Mouse (Mus musculus): Measurements from ENCODE around the gene Dnal1. TPM values are rescaled to one million over a fixed set of nuclear protein-coding genes. Genes with fewer than 3 reads are reported as not detected.
"Not testable (repeated sequence)": the region's sequence is repeated elsewhere in the genome, so short reads cannot be mapped to it uniquely, and the experiment has no call there.

Gene Dnal1
- polyA plus RNA-seq, 1 experiment, result 13.3 TPM

- no peak overlapping the region for H3K9ac ChIP-seq (ENCODE audit: low read depth, poor library complexity, severe bottlenecking)
- H3K4me1 ChIP-seq (ENCODE audit: control insufficient read depth, insufficient read depth, low read length), result no peaks in the 10 kb centered on the region
- no peak overlapping the region for H3K4me3 ChIP-seq (ENCODE audit: low read depth, low read length)
- no peaks in the 10 kb centered on the region for H3K36me3 ChIP-seq (ENCODE audit: control insufficient read depth, insufficient read depth, low read length, poor library complexity, severe bottlenecking)
- peaks cover 2% of the 10 kb centered on the region; the same call in 1 of the 2 replicates for H3K27me3 ChIP-seq (ENCODE audit: control insufficient read depth, insufficient read depth, low read length, poor library complexity, severe bottlenecking)
- H3K27ac ChIP-seq (ENCODE audit: insufficient read depth, low read length), result no peak overlapping the region
- TF ChIP-seq EP300 (IDR thresholded peaks at IDR 0.05; ENCODE audit: insufficient read depth, low read depth, low read length) (no peak), CTCF (IDR thresholded peaks at IDR 0.05; ENCODE audit: low read depth, low read length) (no peak), POLR2A (IDR thresholded peaks at IDR 0.05; ENCODE audit: insufficient read depth, low read length) (no peak)
- H3K9me3 ChIP-seq (replicated peaks; ENCODE audit: control insufficient read depth, insufficient read depth, low read length, poor library complexity, severe bottlenecking), result no peaks in the 10 kb centered on the region
Observed at GRCm38 (mm10) chr12:84071696-84072095, 42.5 kb upstream of the Dnal1 start.

- Histone ChIP-seq H3K36me3 (ENCODE audit: control insufficient read depth, insufficient read depth, low read length, poor library complexity, severe bottlenecking) (no peaks in the 10 kb centered on the region), H3K27ac (ENCODE audit: insufficient read depth, low read length) (no peak overlapping the region), H3K4me1 (ENCODE audit: control insufficient read depth, insufficient read depth, low read length) (no peaks in the 10 kb centered on the region), H3K4me3 (ENCODE audit: low read depth, low read length) (no peak overlapping the region), H3K9ac (ENCODE audit: low read depth, poor library complexity, severe bottlenecking) (no peak overlapping the region), H3K27me3 (ENCODE audit: control insufficient read depth, insufficient read depth, low read length, poor library complexity, severe bottlenecking) (no peaks in the 10 kb centered on the region), H3K9me3 (replicated peaks; ENCODE audit: control insufficient read depth, insufficient read depth, low read length, poor library complexity, severe bottlenecking) (no peaks in the 10 kb centered on the region)
- TF ChIP-seq POLR2A (IDR thresholded peaks at IDR 0.05; ENCODE audit: insufficient read depth, low read length), result no peak
- TF ChIP-seq CTCF (IDR thresholded peaks at IDR 0.05; ENCODE audit: low read depth, low read length), result no peak
- TF ChIP-seq EP300 (IDR thresholded peaks at IDR 0.05; ENCODE audit: insufficient read depth, low read depth, low read length), result no peak
Observed at GRCm38 (mm10) chr12:84077371-84077990, 36.7 kb upstream of the Dnal1 start.

GRCm38 (mm10) chr12:84083842-84084241 lies 30.3 kb upstream of the Dnal1 start:
- Histone ChIP-seq H3K27me3 (ENCODE audit: control insufficient read depth, insufficient read depth, low read length, poor library complexity, severe bottlenecking) (no peaks in the 10 kb centered on the region), H3K9ac (ENCODE audit: low read depth, poor library complexity, severe bottlenecking) (no peak overlapping the region), H3K36me3 (ENCODE audit: control insufficient read depth, insufficient read depth, low read length, poor library complexity, severe bottlenecking) (no peaks in the 10 kb centered on the region), H3K27ac (ENCODE audit: insufficient read depth, low read length) (no peak overlapping the region), H3K4me3 (ENCODE audit: low read depth, low read length) (no peak overlapping the region), H3K4me1 (ENCODE audit: control insufficient read depth, insufficient read depth, low read length) (no peaks in the 10 kb centered on the region), H3K9me3 (replicated peaks; ENCODE audit: control insufficient read depth, insufficient read depth, low read length, poor library complexity, severe bottlenecking) (no peaks in the 10 kb centered on the region)
- TF ChIP-seq EP300 (IDR thresholded peaks at IDR 0.05; ENCODE audit: insufficient read depth, low read depth, low read length) (no peak), CTCF (IDR thresholded peaks at IDR 0.05; ENCODE audit: low read depth, low read length) (no peak), POLR2A (IDR thresholded peaks at IDR 0.05; ENCODE audit: insufficient read depth, low read length) (no peak)

GRCm38 (mm10) chr12:84084581-84084980 lies 29.6 kb upstream of the Dnal1 start:
- peaks cover 6% of the 10 kb centered on the region for H3K9me3 ChIP-seq (replicated peaks; ENCODE audit: control insufficient read depth, insufficient read depth, low read length, poor library complexity, severe bottlenecking)
- H3K27me3 ChIP-seq (ENCODE audit: control insufficient read depth, insufficient read depth, low read length, poor library complexity, severe bottlenecking), result no peaks in the 10 kb centered on the region
- TF ChIP-seq POLR2A (IDR thresholded peaks at IDR 0.05; ENCODE audit: insufficient read depth, low read length), result no peak
- TF ChIP-seq CTCF (IDR thresholded peaks at IDR 0.05; ENCODE audit: low read depth, low read length), result no peak
- TF ChIP-seq EP300 (IDR thresholded peaks at IDR 0.05; ENCODE audit: insufficient read depth, low read depth, low read length), result no peak
- H3K4me3 ChIP-seq (ENCODE audit: low read depth, low read length), result no peak overlapping the region
- no peak overlapping the region for H3K9ac ChIP-seq (ENCODE audit: low read depth, poor library complexity, severe bottlenecking)
- no peaks in the 10 kb centered on the region for H3K36me3 ChIP-seq (ENCODE audit: control insufficient read depth, insufficient read depth, low read length, poor library complexity, severe bottlenecking)
- H3K4me1 ChIP-seq (ENCODE audit: control insufficient read depth, insufficient read depth, low read length), result no peaks in the 10 kb centered on the region
- no peak overlapping the region for H3K27ac ChIP-seq (ENCODE audit: insufficient read depth, low read length)

- H3K4me3 ChIP-seq (ENCODE audit: low read depth, low read length); H3K27ac ChIP-seq (ENCODE audit: insufficient read depth, low read length); H3K36me3 ChIP-seq (ENCODE audit: control insufficient read depth, insufficient read depth, low read length, poor library complexity, severe bottlenecking); H3K4me1 ChIP-seq (ENCODE audit: control insufficient read depth, insufficient read depth, low read length); H3K27me3 ChIP-seq (ENCODE audit: control insufficient read depth, insufficient read depth, low read length, poor library complexity, severe bottlenecking); H3K9ac ChIP-seq (ENCODE audit: low read depth, poor library complexity, severe bottlenecking): not testable (repeated sequence)
- H3K9me3 ChIP-seq (replicated peaks; ENCODE audit: control insufficient read depth, insufficient read depth, low read length, poor library complexity, severe bottlenecking), result peaks cover 24% of the 10 kb centered on the region
Observed at GRCm38 (mm10) chr12:84094666-84095065, 19.5 kb upstream of the Dnal1 start.

GRCm38 (mm10) chr12:84099605-84100004 lies 14.6 kb upstream of the Dnal1 start:
- Histone ChIP-seq H3K27me3 (ENCODE audit: control insufficient read depth, insufficient read depth, low read length, poor library complexity, severe bottlenecking) (no peaks in the 10 kb centered on the region; the same call in 1 of the 2 replicates), H3K4me1 (ENCODE audit: control insufficient read depth, insufficient read depth, low read length) (no peaks in the 10 kb centered on the region), H3K4me3 (ENCODE audit: low read depth, low read length) (no peak overlapping the region), H3K9me3 (replicated peaks; ENCODE audit: control insufficient read depth, insufficient read depth, low read length, poor library complexity, severe bottlenecking) (peaks cover 6% of the 10 kb centered on the region), H3K27ac (ENCODE audit: insufficient read depth, low read length) (no peak overlapping the region), H3K9ac (ENCODE audit: low read depth, poor library complexity, severe bottlenecking) (no peak overlapping the region), H3K36me3 (ENCODE audit: control insufficient read depth, insufficient read depth, low read length, poor library complexity, severe bottlenecking) (no peaks in the 10 kb centered on the region)
- no peak for TF ChIP-seq EP300 (IDR thresholded peaks at IDR 0.05; ENCODE audit: insufficient read depth, low read depth, low read length)
- no peak for TF ChIP-seq CTCF (IDR thresholded peaks at IDR 0.05; ENCODE audit: low read depth, low read length)
- TF ChIP-seq POLR2A (IDR thresholded peaks at IDR 0.05; ENCODE audit: insufficient read depth, low read length), result no peak

Data from ES-Bruce4 (cell line).